Mouse (Mus musculus) myocyte (in vitro differentiated cells): ENCODE measurements around the gene Klhl1.

ENCODE experiments used
- POLR2A ChIP-seq: IDR thresholded peaks from one replicate; pipeline ENCODE4 v1.6.1; 2011; ENCODE audit warnings: low read depth, mild to moderate bottlenecking, control low read depth, moderate library complexity; ENCODE audit not compliant: insufficient read length
- POLR2AphosphoS2 ChIP-seq: IDR thresholded peaks from one replicate; pipeline ENCODE4 v1.6.1; 2011; ENCODE audit warnings: low read depth, control low read depth; ENCODE audit not compliant: insufficient read length
- TCF12 ChIP-seq: IDR thresholded peaks from one replicate; pipeline ENCODE4 v1.6.1; 2011; ENCODE audit warnings: mild to moderate bottlenecking, control low read depth; ENCODE audit not compliant: poor library complexity, insufficient read depth, severe bottlenecking

DNA sequence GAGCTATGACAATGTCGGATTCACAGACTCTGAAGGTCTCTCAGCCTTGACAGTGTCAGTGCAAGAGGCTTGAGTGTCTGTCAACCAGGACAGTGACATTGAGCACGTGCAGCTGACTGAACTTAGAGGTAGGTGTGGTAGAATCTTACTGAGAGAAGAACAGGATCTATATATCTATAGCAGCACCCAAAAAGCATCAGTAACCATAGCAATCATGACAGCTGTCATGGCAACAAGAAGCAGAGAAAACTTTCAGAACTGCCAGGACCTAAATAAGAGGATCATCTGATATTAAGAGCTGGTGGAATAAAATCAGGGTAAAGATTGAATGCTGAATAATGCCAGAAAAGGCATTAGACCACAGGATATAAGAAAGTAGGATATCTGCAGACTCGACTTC, 453.0 kb downstream of the Klhl1 start:
- no peak for TF ChIP-seq POLR2A
- no peak for TF ChIP-seq POLR2AphosphoS2
- no peak for TF ChIP-seq TCF12
